Mouse (Mus musculus) lung, postnatal 0 days (tissue): ENCODE measurements around the gene Rgs16.

Source experiments
- CTCF ChIP-seq: IDR thresholded peaks from 2 replicates; pipeline ENCODE4 v1.5.1; 2016; ENCODE audit warnings: antibody characterized with exemption, mild to moderate bottlenecking
- EP300 ChIP-seq: IDR thresholded peaks from 2 replicates; pipeline ENCODE4 v1.6.1; 2016; ENCODE audit warnings: antibody characterized with exemption, mild to moderate bottlenecking, control low read depth

DNA sequence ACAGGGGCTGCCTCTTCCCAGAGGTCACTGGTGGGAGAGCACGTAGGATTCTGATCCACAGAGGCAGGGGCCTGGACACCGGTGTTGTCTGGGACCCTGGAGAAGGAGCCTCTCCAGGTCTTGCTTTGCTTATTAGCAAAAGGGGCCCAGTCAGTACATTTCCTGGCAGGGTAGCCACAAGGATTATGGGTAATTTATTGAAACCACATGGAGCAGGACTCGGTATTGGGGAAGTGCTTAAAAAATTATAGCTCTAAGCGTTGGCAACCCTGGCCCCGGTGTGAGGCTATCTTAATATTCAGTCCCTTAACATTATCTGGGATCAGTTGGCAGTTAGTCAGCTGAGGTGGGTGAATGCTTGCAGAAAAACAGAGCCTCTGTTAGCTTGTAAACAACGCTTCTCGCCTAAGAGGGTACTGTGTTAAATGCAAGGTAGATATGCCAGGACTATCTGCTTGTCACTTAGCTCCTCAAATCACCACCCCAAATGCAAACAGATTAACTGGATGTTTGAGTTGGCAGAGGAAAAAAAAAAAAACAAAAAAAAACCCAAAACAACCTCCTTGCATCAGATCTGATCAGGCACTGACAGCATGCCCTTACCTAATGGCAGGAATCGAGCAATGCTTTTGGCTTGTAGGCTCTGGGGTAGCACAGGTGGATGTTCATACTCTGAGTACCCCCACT, 37.8 kb upstream of the Rgs16 start:
- no peak for TF ChIP-seq CTCF
- TF ChIP-seq EP300: no peak
